Mouse (Mus musculus): ENCODE results near the gene Rad51d. TPM values are rescaled to one million over a fixed set of nuclear protein-coding genes. Genes with fewer than 3 reads are reported as not detected.
"Not testable (repeated sequence)": the region's sequence is repeated elsewhere in the genome, so short reads cannot be mapped to it uniquely, and the experiment has no call there.

Rad51d gene
- 10.9 and 11.3 TPM in 2 replicates for polyA plus RNA-seq (2015; fragmentation: Nextera tagmentation; extraction: Ambion mirVana)

DNA sequence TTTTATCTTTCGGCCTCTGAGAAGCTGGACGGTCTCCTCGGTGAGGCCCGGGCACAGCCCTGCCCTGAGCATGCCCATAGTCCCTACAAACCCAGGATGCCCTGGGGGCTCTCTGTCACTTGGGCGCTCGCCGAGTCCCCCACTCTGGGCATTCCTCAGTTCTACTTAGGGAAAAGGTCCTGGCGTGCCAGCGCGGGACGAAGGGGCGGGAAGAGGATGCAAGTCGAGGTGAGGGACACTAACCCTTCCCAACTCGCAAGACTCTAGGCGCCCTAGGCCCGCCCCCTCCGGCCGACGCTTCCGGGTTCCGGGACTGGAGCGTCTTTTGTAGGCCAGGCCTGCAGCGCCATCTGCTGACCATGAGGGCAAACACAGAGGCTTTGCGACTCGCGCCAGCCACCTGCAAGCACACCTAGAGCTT lies at the start of gene Rad51d:
Gene Rad51d (minus strand): TSS at position 273 of the 421 bp plus-strand sequence.
- peaks cover 14% of the 10 kb centered on the region for H3K27me3 ChIP-seq (replicated peaks)
- H3K4me2 ChIP-seq, result peak within 1 kb of the TSS; percentile 90
- no peaks in the 10 kb centered on the region for H3K36me3 ChIP-seq
- peak; percentile 92 for ATAC-seq (ENCODE audit: low FRiP score)
- peak within 1 kb of the TSS; percentile 77 for H3K9ac ChIP-seq (replicated peaks)
- H3K4me1 ChIP-seq, result peaks cover 19% of the 10 kb centered on the region
- no peaks in the 10 kb centered on the region for H3K9me3 ChIP-seq (replicated peaks)
- under 1% methylated on average over 26 of the region's 26 CpGs for WGBS
- H3K4me3 ChIP-seq (replicated peaks), result peak within 1 kb of the TSS; percentile 67
- peak within 1 kb of the TSS; percentile 69 for H3K27ac ChIP-seq (replicated peaks)

DNA sequence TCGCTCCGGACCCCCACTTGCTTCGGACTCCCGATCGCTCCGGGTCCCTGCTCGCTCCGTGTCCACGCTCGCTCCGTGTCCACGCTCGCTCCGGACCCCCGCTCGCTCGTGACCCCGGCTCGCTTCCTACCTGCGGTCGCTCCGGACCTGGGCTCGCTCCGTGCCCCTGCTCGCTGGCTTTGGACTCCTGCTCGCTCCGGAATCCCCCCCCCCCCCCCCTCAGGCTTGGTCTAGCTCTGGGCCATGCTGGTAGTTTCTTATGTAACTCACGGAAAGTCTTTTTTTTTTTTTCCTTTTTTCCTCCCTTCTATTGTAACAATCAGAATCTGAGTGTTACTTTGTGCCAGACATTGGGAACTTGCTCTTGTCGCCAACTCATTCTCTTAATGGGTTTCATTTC lies 42.8 kb upstream of the Rad51d start:
- Histone ChIP-seq H3K4me1 (peaks cover 23% of the 10 kb centered on the region), H3K9ac (replicated peaks) (peak overlapping the region; percentile 14; the same call in 1 of the 2 replicates), H3K4me3 (replicated peaks) (peak overlapping the region; percentile 50), H3K9me3 (replicated peaks) (no peaks in the 10 kb centered on the region), H3K36me3 (no peaks in the 10 kb centered on the region), H3K27me3 (replicated peaks) (peaks cover 62% of the 10 kb centered on the region), H3K27ac (replicated peaks) (no peak overlapping the region), H3K4me2 (peak overlapping the region; percentile 98)
- no peak for ATAC-seq (ENCODE audit: low FRiP score)
- WGBS, result under 1% methylated on average over 29 of the region's 29 CpGs

GRCm38 (mm10) chr11:82931671-82932450 lies 41.4 kb upstream of the Rad51d start:
- H3K9me3 ChIP-seq (replicated peaks); H3K36me3 ChIP-seq; H3K27ac ChIP-seq (replicated peaks); ATAC-seq (ENCODE audit: low FRiP score): not testable (repeated sequence)
- Histone ChIP-seq H3K9ac (replicated peaks) (peak overlapping the region; percentile 37), H3K4me2 (peak overlapping the region; percentile 98), H3K4me1 (peaks cover 23% of the 10 kb centered on the region), H3K4me3 (replicated peaks) (peak overlapping the region; percentile 50), H3K27me3 (replicated peaks) (peaks cover 64% of the 10 kb centered on the region)
- WGBS, result under 1% methylated on average over 97 of the region's 119 CpGs

- under 1% methylated on average over 62 of the region's 63 CpGs for WGBS
- H3K36me3 ChIP-seq; H3K27ac ChIP-seq (replicated peaks); ATAC-seq (ENCODE audit: low FRiP score); H3K9me3 ChIP-seq (replicated peaks): not testable (repeated sequence)
- peak overlapping the region; percentile 37; the same call in 1 of the 2 replicates for H3K9ac ChIP-seq (replicated peaks)
- H3K4me1 ChIP-seq, result peaks cover 23% of the 10 kb centered on the region
- peak overlapping the region; percentile 98 for H3K4me2 ChIP-seq
- H3K27me3 ChIP-seq (replicated peaks), result peaks cover 62% of the 10 kb centered on the region
- H3K4me3 ChIP-seq (replicated peaks), result peak overlapping the region; percentile 50
Observed at GRCm38 (mm10) chr11:82931161-82931560, 40.7 kb upstream of the Rad51d start.

GRCm38 (mm10) chr11:82930391-82930955 lies 40.1 kb upstream of the Rad51d start:
- Histone ChIP-seq H3K4me2 (peak overlapping the region; percentile 98), H3K4me3 (replicated peaks) (peak overlapping the region; percentile 50), H3K9ac (replicated peaks) (peak overlapping the region; percentile 37), H3K4me1 (peaks cover 23% of the 10 kb centered on the region), H3K27me3 (replicated peaks) (peaks cover 56% of the 10 kb centered on the region)
- not testable (repeated sequence) for H3K27ac ChIP-seq (replicated peaks); H3K9me3 ChIP-seq (replicated peaks); ATAC-seq (ENCODE audit: low FRiP score); H3K36me3 ChIP-seq
- WGBS, result under 1% methylated on average over 70 of the region's 85 CpGs

GRCm38 (mm10) chr11:82929633-82929950 lies 39.2 kb upstream of the Rad51d start:
- no peak overlapping the region for H3K4me3 ChIP-seq (replicated peaks)

GRCm38 (mm10) chr11:82928897-82929632 lies 38.7 kb upstream of the Rad51d start:
- Histone ChIP-seq H3K4me1 (peaks cover 23% of the 10 kb centered on the region), H3K36me3 (no peaks in the 10 kb centered on the region), H3K27ac (replicated peaks) (no peak overlapping the region), H3K4me2 (no peak overlapping the region), H3K27me3 (replicated peaks) (peaks cover 51% of the 10 kb centered on the region), H3K9me3 (replicated peaks) (no peaks in the 10 kb centered on the region), H3K4me3 (replicated peaks) (no peak overlapping the region), H3K9ac (replicated peaks) (no peak overlapping the region)
- no peak for ATAC-seq (ENCODE audit: low FRiP score)
- WGBS, result 37% methylated on average over 20 of the region's 20 CpGs

More at GRCm38 (mm10) chr11:82929633-82929950, 39.2 kb upstream of the Rad51d start:
- Histone ChIP-seq H3K27me3 (replicated peaks) (peaks cover 56% of the 10 kb centered on the region), H3K4me1 (peaks cover 23% of the 10 kb centered on the region), H3K9ac (replicated peaks) (no peak overlapping the region), H3K27ac (replicated peaks) (no peak overlapping the region), H3K4me2 (peak overlapping the region; percentile 98), H3K36me3 (no peaks in the 10 kb centered on the region), H3K9me3 (replicated peaks) (no peaks in the 10 kb centered on the region)
- 60% methylated on average over 3 of the region's 3 CpGs for WGBS
- no peak for ATAC-seq (ENCODE audit: low FRiP score)

GRCm38 (mm10) chr11:82923910-82924309 lies 33.5 kb upstream of the Rad51d start:
- H3K36me3 ChIP-seq; ATAC-seq (ENCODE audit: low FRiP score); H3K27ac ChIP-seq (replicated peaks); H3K4me2 ChIP-seq; H3K4me1 ChIP-seq; H3K9ac ChIP-seq (replicated peaks); H3K4me3 ChIP-seq (replicated peaks); H3K9me3 ChIP-seq (replicated peaks): not testable (repeated sequence)
- H3K27me3 ChIP-seq (replicated peaks), result peaks cover 31% of the 10 kb centered on the region
- 84% methylated on average over 6 of the region's 6 CpGs for WGBS

GRCm38 (mm10) chr11:82921691-82922090 lies 31.3 kb upstream of the Rad51d start:
- peaks cover 15% of the 10 kb centered on the region for H3K27me3 ChIP-seq (replicated peaks)
- no peak overlapping the region for H3K9ac ChIP-seq (replicated peaks)
- 64% methylated on average over 4 of the region's 4 CpGs for WGBS
- no peak overlapping the region for H3K27ac ChIP-seq (replicated peaks)
- H3K4me2 ChIP-seq, result no peak overlapping the region
- no peaks in the 10 kb centered on the region for H3K36me3 ChIP-seq
- no peaks in the 10 kb centered on the region for H3K4me1 ChIP-seq
- H3K4me3 ChIP-seq (replicated peaks), result no peak overlapping the region
- no peak for ATAC-seq (ENCODE audit: low FRiP score)
- no peaks in the 10 kb centered on the region for H3K9me3 ChIP-seq (replicated peaks)

GRCm38 (mm10) chr11:82920768-82921167 lies 30.4 kb upstream of the Rad51d start:
- H3K9me3 ChIP-seq (replicated peaks), result no peaks in the 10 kb centered on the region
- H3K4me3 ChIP-seq (replicated peaks), result no peak overlapping the region
- WGBS, result 75% methylated on average over 10 of the region's 10 CpGs
- peaks cover 11% of the 10 kb centered on the region; the same call in 1 of the 2 replicates for H3K27me3 ChIP-seq (replicated peaks)
- no peak overlapping the region for H3K9ac ChIP-seq (replicated peaks)
- no peak for ATAC-seq (ENCODE audit: low FRiP score)
- no peak overlapping the region for H3K4me2 ChIP-seq
- no peaks in the 10 kb centered on the region for H3K4me1 ChIP-seq
- H3K27ac ChIP-seq (replicated peaks), result no peak overlapping the region
- no peaks in the 10 kb centered on the region for H3K36me3 ChIP-seq

DNA sequence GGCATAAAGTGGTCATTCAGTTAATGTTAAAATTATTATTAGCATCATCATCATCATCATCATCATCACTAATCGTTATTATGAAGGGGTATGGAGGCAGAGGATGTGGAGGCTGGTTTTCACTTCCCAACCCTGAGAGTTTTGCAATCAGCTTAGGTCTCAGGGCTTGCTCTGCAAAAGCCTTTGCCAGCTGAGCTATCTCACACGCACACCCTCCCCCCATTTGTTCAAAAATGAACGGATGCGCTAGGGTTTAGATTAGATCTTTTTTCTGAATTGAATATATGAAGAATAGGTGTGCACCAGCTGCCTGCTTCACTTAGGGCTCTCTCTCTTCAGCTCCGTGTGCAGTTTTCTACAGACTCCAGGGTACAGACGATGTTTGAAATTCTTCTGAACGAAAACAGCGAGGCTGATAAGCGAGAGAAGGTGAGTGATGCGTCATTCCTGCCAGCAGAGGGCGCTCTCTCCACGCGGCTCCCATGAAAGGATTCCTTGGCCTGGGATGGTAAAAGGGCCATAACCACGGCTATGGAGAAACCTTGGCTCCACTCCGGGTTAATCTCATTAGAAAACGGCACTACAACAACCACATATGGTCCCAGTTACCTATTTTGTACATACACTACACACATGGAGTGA lies 24.4 kb upstream of the Rad51d start:
- Histone ChIP-seq H3K4me3 (replicated peaks) (0 out of 2 replicates have a peak overlapping the region, but pooled peaks have one; percentile 13), H3K9ac (replicated peaks) (0 out of 2 replicates have a peak overlapping the region, but pooled peaks have one; percentile 22), H3K4me1 (no peaks in the 10 kb centered on the region), H3K27ac (replicated peaks) (no peak overlapping the region), H3K27me3 (replicated peaks) (peaks cover 12% of the 10 kb centered on the region; the same call in 1 of the 2 replicates), H3K9me3 (replicated peaks) (no peaks in the 10 kb centered on the region), H3K36me3 (no peaks in the 10 kb centered on the region), H3K4me2 (peak overlapping the region; percentile 48)
- 9% methylated on average over 16 of the region's 16 CpGs for WGBS
- 0 out of 2 replicates have a peak, but pooled peaks have one; percentile 57 for ATAC-seq (ENCODE audit: low FRiP score)
